Mouse (Mus musculus) ES-Bruce4 (cell line): ENCODE measurements around the gene Map3k7cl.

Experiments
- CTCF ChIP-seq: IDR thresholded peaks from one replicate; pipeline ENCODE4 v1.8.1; 2011; ENCODE audit warnings: low read depth, low read length
- POLR2A ChIP-seq: IDR thresholded peaks from one replicate; pipeline ENCODE4 v1.8.1; 2011; ENCODE audit warnings: low read length; ENCODE audit not compliant: insufficient read depth

DNA sequence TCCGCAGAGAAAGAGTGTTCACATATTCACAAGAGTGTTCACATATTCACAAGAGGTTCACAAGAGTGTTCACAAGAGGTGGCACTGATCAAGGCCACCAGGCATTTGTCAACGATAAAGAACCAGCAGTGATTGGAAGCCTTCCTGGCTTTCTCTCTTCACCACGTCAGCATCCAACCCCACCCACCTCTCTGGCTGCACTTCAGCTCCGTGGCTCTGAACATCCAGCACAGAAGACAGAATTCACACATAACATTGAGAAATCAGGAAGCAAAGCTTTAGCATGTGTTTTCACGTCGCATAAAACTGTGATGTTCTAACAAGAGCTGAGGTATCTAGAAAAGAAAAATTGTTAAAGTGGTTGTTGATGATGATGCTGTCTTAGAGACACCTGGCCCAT, 10.4 kb downstream of the Map3k7cl start:
- TF ChIP-seq CTCF (no peak), POLR2A (no peak)
